Mouse (Mus musculus): ENCODE data around the gene Pm20d1. TPM values are rescaled to one million over a fixed set of nuclear protein-coding genes. Genes with fewer than 3 reads are reported as not detected.

Gene Pm20d1
- polyA plus RNA-seq, 1 experiment, result 0.11 TPM

GRCm38 (mm10) chr1:131808986-131809385, 11.8 kb downstream of the Pm20d1 start:
- Histone ChIP-seq H3K27me3 (ENCODE audit: control insufficient read depth, insufficient read depth, low read length) (no peaks in the 10 kb centered on the region), H3K27ac (ENCODE audit: insufficient read depth, low read length) (no peak overlapping the region), H3K4me1 (ENCODE audit: control insufficient read depth, insufficient read depth, insufficient read length) (no peaks in the 10 kb centered on the region), H3K36me3 (ENCODE audit: control insufficient read depth, insufficient read depth, low read length) (no peaks in the 10 kb centered on the region), H3K4me3 (ENCODE audit: extremely low read depth, insufficient read depth, insufficient read length) (no peak overlapping the region)
- no peak for TF ChIP-seq POLR2A (IDR thresholded peaks at IDR 0.05; ENCODE audit: low read depth, low read length)
- TF ChIP-seq CTCF (IDR thresholded peaks at IDR 0.05; ENCODE audit: extremely low read depth, insufficient read depth, insufficient read length, insufficient replicate concordance), result no peak
- no peak for DNase-seq (ENCODE audit: low read depth in 1 of 2, low spot score in 2 of 2)
- WGBS, result 94% methylated on average over 1 of the region's 1 CpGs

- WGBS, result 70% methylated on average over 2 of the region's 2 CpGs
- Histone ChIP-seq H3K4me1 (ENCODE audit: control insufficient read depth, insufficient read depth, insufficient read length) (no peaks in the 10 kb centered on the region), H3K4me3 (ENCODE audit: extremely low read depth, insufficient read depth, insufficient read length) (no peak overlapping the region), H3K27me3 (ENCODE audit: control insufficient read depth, insufficient read depth, low read length) (no peaks in the 10 kb centered on the region), H3K36me3 (ENCODE audit: control insufficient read depth, insufficient read depth, low read length) (no peaks in the 10 kb centered on the region), H3K27ac (ENCODE audit: insufficient read depth, low read length) (no peak overlapping the region)
- TF ChIP-seq CTCF (IDR thresholded peaks at IDR 0.05; ENCODE audit: extremely low read depth, insufficient read depth, insufficient read length, insufficient replicate concordance), result no peak
- TF ChIP-seq POLR2A (IDR thresholded peaks at IDR 0.05; ENCODE audit: low read depth, low read length), result no peak
- DNase-seq (ENCODE audit: low read depth in 1 of 2, low spot score in 2 of 2), result no peak
These were observed 12.5 kb downstream of the Pm20d1 start for GRCm38 (mm10) chr1:131809651-131810050.

GRCm38 (mm10) chr1:131811393-131811792, 14.2 kb downstream of the Pm20d1 start:
- TF ChIP-seq CTCF (IDR thresholded peaks at IDR 0.05; ENCODE audit: extremely low read depth, insufficient read depth, insufficient read length, insufficient replicate concordance) (no peak), POLR2A (IDR thresholded peaks at IDR 0.05; ENCODE audit: low read depth, low read length) (no peak)
- 91% methylated on average over 1 of the region's 1 CpGs for WGBS
- Histone ChIP-seq H3K4me1 (ENCODE audit: control insufficient read depth, insufficient read depth, insufficient read length) (no peaks in the 10 kb centered on the region), H3K4me3 (ENCODE audit: extremely low read depth, insufficient read depth, insufficient read length) (no peak overlapping the region), H3K27me3 (ENCODE audit: control insufficient read depth, insufficient read depth, low read length) (no peaks in the 10 kb centered on the region), H3K36me3 (ENCODE audit: control insufficient read depth, insufficient read depth, low read length) (no peaks in the 10 kb centered on the region), H3K27ac (ENCODE audit: insufficient read depth, low read length) (no peak overlapping the region)
- no peak for DNase-seq (ENCODE audit: low read depth in 1 of 2, low spot score in 2 of 2)

GRCm38 (mm10) chr1:131812006-131812405, 14.8 kb downstream of the Pm20d1 start:
- Histone ChIP-seq H3K27me3 (ENCODE audit: control insufficient read depth, insufficient read depth, low read length) (no peaks in the 10 kb centered on the region), H3K4me1 (ENCODE audit: control insufficient read depth, insufficient read depth, insufficient read length) (no peaks in the 10 kb centered on the region), H3K36me3 (ENCODE audit: control insufficient read depth, insufficient read depth, low read length) (no peaks in the 10 kb centered on the region), H3K27ac (ENCODE audit: insufficient read depth, low read length) (no peak overlapping the region), H3K4me3 (ENCODE audit: extremely low read depth, insufficient read depth, insufficient read length) (no peak overlapping the region)
- TF ChIP-seq CTCF (IDR thresholded peaks at IDR 0.05; ENCODE audit: extremely low read depth, insufficient read depth, insufficient read length, insufficient replicate concordance), result no peak
- no peak for TF ChIP-seq POLR2A (IDR thresholded peaks at IDR 0.05; ENCODE audit: low read depth, low read length)
- 73% methylated on average over 9 of the region's 9 CpGs for WGBS
- no peak for DNase-seq (ENCODE audit: low read depth in 1 of 2, low spot score in 2 of 2)

- DNase-seq (ENCODE audit: low read depth in 1 of 2, low spot score in 2 of 2), result no peak
- no peak for TF ChIP-seq POLR2A (IDR thresholded peaks at IDR 0.05; ENCODE audit: low read depth, low read length)
- Histone ChIP-seq H3K4me3 (ENCODE audit: extremely low read depth, insufficient read depth, insufficient read length) (no peak overlapping the region), H3K36me3 (ENCODE audit: control insufficient read depth, insufficient read depth, low read length) (no peaks in the 10 kb centered on the region), H3K4me1 (ENCODE audit: control insufficient read depth, insufficient read depth, insufficient read length) (no peaks in the 10 kb centered on the region), H3K27ac (ENCODE audit: insufficient read depth, low read length) (no peak overlapping the region), H3K27me3 (ENCODE audit: control insufficient read depth, insufficient read depth, low read length) (no peaks in the 10 kb centered on the region)
- WGBS, result 89% methylated on average over 9 of the region's 9 CpGs
These were observed 15.6 kb downstream of the Pm20d1 start for GRCm38 (mm10) chr1:131812631-131813295.

- no peak for TF ChIP-seq POLR2A (IDR thresholded peaks at IDR 0.05; ENCODE audit: low read depth, low read length)
- TF ChIP-seq CTCF (IDR thresholded peaks at IDR 0.05; ENCODE audit: extremely low read depth, insufficient read depth, insufficient read length, insufficient replicate concordance), result no peak
- Histone ChIP-seq H3K36me3 (ENCODE audit: control insufficient read depth, insufficient read depth, low read length) (no peaks in the 10 kb centered on the region), H3K27ac (ENCODE audit: insufficient read depth, low read length) (no peak overlapping the region), H3K4me3 (ENCODE audit: extremely low read depth, insufficient read depth, insufficient read length) (no peak overlapping the region), H3K4me1 (ENCODE audit: control insufficient read depth, insufficient read depth, insufficient read length) (no peaks in the 10 kb centered on the region), H3K27me3 (ENCODE audit: control insufficient read depth, insufficient read depth, low read length) (no peaks in the 10 kb centered on the region)
- 87% methylated on average over 4 of the region's 4 CpGs for WGBS
- DNase-seq (ENCODE audit: low read depth in 1 of 2, low spot score in 2 of 2), result no peak
These were observed 16.6 kb downstream of the Pm20d1 start for GRCm38 (mm10) chr1:131813731-131814130.

GRCm38 (mm10) chr1:131814191-131814590, 17.0 kb downstream of the Pm20d1 start:
- H3K4me1 ChIP-seq (ENCODE audit: control insufficient read depth, insufficient read depth, insufficient read length), result no peaks in the 10 kb centered on the region
- no peaks in the 10 kb centered on the region for H3K36me3 ChIP-seq (ENCODE audit: control insufficient read depth, insufficient read depth, low read length)
- no peaks in the 10 kb centered on the region for H3K27me3 ChIP-seq (ENCODE audit: control insufficient read depth, insufficient read depth, low read length)
- WGBS, result 83% methylated on average over 3 of the region's 3 CpGs
- TF ChIP-seq CTCF (IDR thresholded peaks at IDR 0.05; ENCODE audit: extremely low read depth, insufficient read depth, insufficient read length, insufficient replicate concordance) (no peak), POLR2A (IDR thresholded peaks at IDR 0.05; ENCODE audit: low read depth, low read length) (no peak)
- H3K27ac ChIP-seq (ENCODE audit: insufficient read depth, low read length), result no peak overlapping the region
- DNase-seq (ENCODE audit: low read depth in 1 of 2, low spot score in 2 of 2), result no peak
- no peak overlapping the region for H3K4me3 ChIP-seq (ENCODE audit: extremely low read depth, insufficient read depth, insufficient read length)

Measured in spleen, adult 2 months (tissue).